Mouse (Mus musculus) common myeloid progenitor, adult 5-6 weeks (primary cell): ENCODE results near the gene Akap7. TPM values are rescaled to one million over a fixed set of nuclear protein-coding genes. Genes with fewer than 3 reads are reported as not detected.
A peak's percentile ranks its signal among the peaks of the same experiment; 100 is the strongest.

ENCODE experiments used
- ATAC-seq: replicated peaks from 2 replicates; pipeline ENCODE4 v1.8.0; 2016; ENCODE audit warnings: low read depth, mild to moderate bottlenecking, moderate TSS enrichment, inconsistent platforms; ENCODE audit not compliant: poor library complexity, severe bottlenecking
- total RNA-seq: library from RNA; stranded (forward); fragments of 200-1000, 187-1606 nt; gene quantifications from 2 replicates; pipeline ENCODE4 v1.2.3, GENCODE M21; 2017

Gene Akap7
- total RNA-seq, 1 experiment from 2014 or later, result 24.2 TPM

DNA sequence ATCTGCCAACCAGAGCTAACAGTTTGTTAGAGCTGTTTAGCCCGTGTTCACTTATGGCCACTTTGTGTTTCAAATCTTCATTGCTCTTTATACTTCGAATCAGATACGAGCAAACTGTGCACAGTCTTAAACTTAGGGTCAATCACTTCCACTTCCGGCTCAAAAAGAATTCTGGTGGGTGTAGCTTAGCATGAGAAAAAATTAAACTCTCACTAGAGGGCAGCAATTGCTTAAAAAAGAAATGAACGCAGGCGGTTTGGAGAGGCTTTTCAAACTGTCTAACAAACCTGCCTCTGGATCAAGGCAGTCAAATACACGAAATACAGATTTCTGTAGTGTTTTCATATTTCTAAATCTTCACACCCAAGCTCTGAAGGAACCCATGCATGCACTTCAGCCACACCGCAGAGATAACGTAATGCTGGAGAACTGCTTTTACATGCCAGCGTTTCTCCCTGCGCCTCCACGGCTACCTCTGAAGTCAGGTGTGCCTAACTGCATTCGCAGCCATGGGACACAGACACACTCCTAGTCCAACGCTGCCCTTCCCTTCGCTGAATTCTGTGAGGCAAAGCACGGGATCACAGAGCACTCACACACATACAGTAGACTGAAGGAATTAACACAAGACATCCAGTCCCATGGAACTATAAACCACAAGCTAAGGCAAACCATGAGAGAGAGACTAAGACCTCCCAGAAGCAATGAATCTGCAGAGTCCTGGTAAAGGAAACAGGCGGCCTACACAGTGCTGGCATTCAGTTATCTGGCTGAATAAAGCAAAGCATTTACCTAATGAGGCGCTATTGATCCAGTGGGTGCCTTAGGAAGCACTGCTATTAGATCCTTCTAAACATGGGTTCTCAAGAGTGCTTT is 39.0 kb downstream of the Akap7 start:
- ATAC-seq, result peak; percentile 92

DNA sequence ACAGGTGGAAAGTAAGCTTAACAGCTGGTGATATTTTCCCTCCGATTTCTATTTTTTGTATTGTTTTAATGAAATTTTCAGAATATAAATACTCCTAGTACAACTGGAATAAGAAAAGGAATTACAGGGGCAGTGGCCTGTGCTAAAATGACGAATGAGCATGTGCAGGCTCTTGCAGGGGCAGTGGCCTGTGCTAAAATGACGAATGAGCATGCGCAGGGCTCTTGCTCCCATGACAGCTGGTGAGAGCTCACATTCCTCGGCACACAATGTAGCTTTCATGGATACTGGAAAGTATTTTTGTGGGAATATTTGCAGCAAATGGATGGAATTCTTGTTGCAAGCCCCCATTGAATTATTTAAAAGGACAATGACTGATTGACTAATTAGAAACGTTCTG is 46.5 kb downstream of the Akap7 start:
- ATAC-seq, result no peak

DNA sequence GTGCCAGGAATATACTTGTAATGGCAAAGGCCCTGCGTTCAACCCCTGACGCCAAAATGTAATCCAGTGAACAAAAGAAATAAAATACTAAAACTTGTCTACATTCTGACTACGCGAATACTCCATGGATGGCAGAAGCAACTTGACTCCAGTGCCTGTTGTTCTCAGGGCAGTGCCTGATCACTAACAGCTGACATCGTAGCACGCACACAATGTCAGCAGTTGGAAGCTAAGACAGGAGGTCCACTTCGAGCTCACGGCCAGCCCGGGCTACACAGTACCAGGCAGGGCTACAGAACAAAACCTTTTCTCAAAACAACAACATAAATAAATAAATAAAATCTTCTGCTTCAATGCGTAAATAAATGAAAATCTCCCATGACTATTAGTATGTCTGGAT is 46.9 kb downstream of the Akap7 start:
- ATAC-seq, result no peak

DNA sequence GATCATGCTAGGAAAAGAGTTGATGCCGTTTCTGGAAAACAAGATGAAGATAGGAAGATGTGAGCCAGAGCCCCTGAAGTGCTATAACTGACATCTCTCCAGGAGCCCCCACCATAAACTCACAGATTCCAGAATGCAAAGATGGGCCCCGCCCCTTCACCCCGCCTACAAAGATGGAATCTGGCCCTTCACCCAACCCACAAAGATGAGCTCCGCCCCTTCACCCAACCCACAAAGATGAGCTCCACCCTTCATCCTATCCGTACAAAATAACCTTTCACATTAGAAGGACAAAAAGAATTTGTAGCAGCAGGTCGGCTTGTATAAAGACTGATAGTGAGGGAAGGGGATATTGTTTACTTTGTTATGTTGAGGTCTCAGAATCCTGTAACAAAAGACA is 49.5 kb downstream of the Akap7 start:
- ATAC-seq, result no peak

DNA sequence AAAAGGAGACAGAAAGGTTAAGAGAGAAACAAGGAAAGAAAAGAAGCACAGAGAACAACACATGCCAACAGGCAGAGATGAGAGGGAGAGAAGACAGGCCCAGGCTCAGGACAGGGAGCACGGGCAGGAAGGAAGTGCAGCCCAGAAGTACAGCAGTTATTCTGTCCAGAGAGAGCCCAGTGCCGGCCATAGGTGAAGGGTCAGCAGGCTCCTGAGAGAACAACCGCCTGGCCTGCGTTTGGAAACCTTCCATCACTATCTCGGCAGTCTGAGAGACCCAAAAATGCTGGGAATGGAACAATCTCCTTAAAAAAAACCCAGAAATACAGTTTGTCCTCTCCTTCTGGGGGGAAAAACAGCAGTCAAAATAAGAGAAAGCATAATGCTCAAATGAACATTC is 50.2 kb downstream of the Akap7 start:
- no peak for ATAC-seq

- ATAC-seq, result peak; percentile 58
Measured at GRCm38 (mm10) chr10:25253474-25253873, 54.2 kb downstream of the Akap7 start.

- ATAC-seq, result no peak
Measured at GRCm38 (mm10) chr10:25253006-25253405, 54.7 kb downstream of the Akap7 start.

- ATAC-seq, result peak; percentile 70
Measured at GRCm38 (mm10) chr10:25250108-25250507, 57.6 kb downstream of the Akap7 start.

- peak; percentile 71 for ATAC-seq
Measured at GRCm38 (mm10) chr10:25246173-25246572, 61.5 kb downstream of the Akap7 start.

DNA sequence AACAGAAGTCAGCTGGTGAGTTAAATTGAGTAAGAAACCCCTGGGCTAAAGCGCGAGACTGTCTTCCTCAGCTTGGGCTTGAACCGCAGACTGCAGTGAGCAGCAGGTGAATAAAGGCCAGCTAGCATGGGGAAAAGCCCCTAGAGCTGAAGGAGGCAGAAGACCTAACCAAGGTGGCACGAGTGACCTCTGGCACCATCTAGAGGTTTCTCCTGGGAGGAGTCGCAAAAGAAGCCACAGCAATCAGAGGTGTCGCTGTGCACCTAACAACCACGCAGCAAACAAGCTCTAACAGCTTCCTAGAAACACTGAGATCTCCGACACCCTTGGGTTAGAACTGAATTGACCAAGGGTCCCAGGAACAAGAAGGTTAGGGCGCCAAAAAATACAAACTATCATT is 68.5 kb downstream of the Akap7 start:
- ATAC-seq, result peak; percentile 92

DNA sequence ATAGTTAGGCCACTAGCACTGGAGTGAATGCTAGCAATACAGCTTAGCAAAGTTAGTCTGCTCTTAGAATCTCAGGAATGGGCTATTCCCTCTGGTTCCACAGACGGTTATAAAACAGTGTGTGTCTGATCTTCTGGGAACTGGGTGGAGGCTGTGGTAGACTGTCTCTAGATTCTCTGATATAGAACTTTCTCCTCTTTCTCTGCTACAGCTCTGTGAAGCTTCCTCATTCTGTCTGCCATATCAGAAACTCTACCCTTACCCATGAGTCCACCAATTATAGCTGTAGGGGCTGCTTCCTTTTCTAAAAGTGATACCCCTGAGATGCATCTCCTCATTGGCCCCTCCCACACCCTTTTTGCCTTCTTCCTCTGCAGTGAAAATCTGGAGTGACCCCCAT is 73.6 kb downstream of the Akap7 start:
- ATAC-seq, result peak; percentile 54; the same call in 1 of the 2 replicates

DNA sequence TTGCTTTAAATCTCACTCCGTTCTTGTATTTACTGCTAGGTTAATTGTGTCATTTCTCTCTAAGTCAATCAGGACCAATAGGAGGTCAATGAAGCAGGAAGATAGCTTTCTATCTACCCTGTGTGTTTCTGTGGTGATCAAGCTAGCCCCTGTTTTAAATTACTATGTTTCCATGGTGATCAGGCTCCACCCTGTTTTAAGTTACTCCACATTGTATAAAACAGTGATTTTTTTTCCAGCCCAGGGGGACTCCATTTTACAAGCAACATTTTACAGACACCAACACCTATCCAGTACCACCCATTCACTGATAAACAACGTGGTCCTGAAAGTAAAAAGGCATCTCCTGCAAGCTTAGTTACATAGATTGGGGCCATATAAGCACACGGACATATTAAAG is 75.0 kb downstream of the Akap7 start:
- ATAC-seq, result no peak

GRCm38 (mm10) chr10:25231358-25231757 is 76.3 kb downstream of the Akap7 start:
- ATAC-seq, result no peak

DNA sequence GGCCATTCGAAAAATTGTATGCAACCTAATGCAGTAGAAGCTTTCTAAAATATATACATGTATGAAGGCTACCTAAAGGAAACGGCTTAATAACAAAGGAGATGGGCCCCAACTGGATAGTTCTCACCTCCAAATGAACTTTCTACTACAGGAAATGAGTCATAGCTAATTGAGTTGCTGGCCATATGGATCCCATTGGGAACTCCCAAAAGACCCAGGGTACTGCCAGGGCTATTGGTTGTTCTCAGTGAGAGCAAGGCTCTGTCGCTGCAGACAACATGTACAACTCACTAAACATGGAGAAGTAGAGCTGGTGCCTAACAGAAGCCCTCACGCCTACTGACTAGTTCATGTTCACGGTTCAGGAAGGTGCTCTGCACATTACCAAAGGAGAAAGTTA is 83.3 kb downstream of the Akap7 start:
- no peak for ATAC-seq

- no peak for ATAC-seq
Measured at GRCm38 (mm10) chr10:25220754-25221153, 86.9 kb downstream of the Akap7 start.

DNA sequence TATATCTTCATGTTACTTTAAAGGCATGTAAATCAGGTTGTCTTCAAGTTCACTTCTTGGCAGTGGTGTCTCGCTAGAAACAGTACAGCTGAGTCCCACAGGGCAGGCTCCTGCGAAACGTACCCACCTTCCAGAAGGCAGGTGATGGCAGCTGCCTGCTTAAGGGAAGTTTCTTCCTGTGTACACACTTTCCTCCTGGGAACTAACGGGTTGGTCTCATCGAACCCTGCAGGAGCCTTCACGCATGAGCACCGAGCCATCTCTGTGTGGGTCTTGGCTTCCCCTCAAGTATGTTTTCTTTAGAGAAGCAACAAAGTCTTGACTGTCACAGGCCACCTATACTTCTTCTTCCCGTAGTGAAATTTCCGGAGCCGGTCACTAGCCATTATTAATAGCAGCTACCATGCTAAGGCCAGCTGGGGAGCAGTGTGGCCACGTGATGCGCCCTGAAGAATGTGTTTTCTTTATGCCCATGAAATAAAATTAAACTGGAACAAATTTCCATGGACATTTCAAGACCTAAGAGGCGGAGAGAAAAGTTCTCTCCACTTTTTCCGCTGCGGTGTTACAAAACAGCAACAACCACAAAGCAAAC is 87.7 kb downstream of the Akap7 start:
- ATAC-seq, result no peak

DNA sequence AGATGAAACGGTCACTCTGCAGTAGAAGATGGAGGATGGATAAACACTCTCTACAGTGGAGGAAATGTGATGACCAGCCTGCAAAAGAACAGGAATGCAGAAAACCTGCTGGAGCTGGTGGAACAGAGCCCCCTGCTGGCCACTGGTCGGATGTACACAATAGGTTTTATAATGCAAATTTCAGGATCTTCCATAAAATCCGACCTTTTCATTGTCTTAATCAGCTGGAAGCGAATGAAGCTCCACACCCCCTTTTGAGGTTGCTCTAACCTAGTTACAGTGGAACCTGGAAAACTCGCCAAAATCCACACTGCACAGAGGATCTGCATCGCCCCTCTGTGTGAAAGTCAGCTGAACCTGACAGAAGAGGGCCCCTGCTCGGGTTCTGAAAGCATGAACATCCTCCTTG is 88.4 kb downstream of the Akap7 start:
- peak; percentile 72 for ATAC-seq

DNA sequence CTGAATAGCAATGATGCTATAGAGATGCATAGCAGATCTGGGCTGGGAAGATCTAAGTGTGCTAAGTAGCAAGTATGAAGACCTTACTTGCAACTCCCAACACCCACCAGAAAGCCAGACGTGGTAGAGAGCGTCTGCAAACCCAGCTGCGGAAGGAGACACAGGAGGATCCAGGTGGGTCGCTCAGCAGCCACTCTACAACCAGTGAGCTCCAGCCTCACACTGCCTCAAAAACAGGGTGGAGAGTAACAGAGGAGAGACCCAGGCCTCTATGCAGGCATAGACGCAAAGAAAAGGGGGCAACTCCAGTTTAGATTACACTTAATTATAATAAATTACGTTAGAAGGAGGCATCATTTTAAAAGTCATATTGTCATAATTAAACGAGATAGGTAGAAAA is 88.9 kb downstream of the Akap7 start:
- no peak for ATAC-seq

DNA sequence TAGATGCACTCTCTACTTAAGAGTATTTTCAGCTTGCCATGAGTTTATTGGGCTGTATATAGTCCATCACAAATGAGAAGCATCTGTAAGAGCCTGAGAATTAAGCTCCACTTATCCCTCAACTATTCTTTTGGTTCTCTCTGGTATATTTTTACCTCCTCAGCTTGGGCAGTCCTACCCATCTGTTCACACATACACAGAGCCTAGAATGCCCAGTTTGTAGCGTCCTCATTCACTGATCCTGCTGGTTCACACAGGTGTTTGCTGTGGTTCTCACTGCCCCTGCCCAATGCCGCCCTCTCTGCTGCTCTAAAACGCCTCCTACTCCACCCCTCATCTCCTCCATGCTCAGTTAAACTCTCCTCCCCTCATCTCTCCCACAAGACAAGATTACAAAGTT is 91.7 kb downstream of the Akap7 start:
- no peak for ATAC-seq

- ATAC-seq, result no peak
Measured at GRCm38 (mm10) chr10:25213716-25214115, 94.0 kb downstream of the Akap7 start.

DNA sequence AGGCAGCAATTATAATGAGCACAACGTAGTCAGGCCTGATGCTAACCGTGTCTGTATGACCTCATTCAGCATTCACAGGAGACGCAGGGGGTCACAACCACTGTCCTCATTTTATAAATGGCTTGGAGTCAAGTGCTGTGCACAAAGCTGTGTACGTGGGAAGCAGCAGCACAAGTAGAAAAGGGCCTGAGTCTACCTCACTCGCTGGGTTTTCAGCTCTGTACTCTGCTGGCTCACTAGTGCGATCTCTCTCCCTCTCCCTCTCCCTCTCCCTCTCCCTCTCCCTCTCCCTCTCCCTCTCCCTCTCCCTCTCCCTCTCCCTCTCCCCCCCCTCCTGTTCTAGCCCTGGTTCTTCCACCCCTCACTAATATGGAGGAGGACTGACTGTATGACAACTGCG is 99.1 kb downstream of the Akap7 start:
- no peak for ATAC-seq

- ATAC-seq, result peak; percentile 82; the same call in 1 of the 2 replicates
Measured at GRCm38 (mm10) chr10:25207866-25208265, 99.8 kb downstream of the Akap7 start.
